Mouse (Mus musculus) lung, embryonic 15.5 days (tissue): ENCODE measurements around the gene Tns3. TPM values are rescaled to one million over a fixed set of nuclear protein-coding genes. Genes with fewer than 3 reads are reported as not detected.

Source experiments
- ATAC-seq: fragments of 200-750 bp; cut with Nextera tagmentation; 2 replicates; pipeline ENCODE4 v1.8.0; 2017; ENCODE audit warnings: moderate number of reproducible peaks, borderline replicate concordance; ENCODE audit not compliant: low FRiP score, low TSS enrichment; ENCODE audit errors: extremely low read depth
- H3K27ac ChIP-seq: fragments of 300-500 bp; sonication (generic); 2 replicates; pipeline ENCODE4 v1.5.1; 2015; ENCODE audit warnings: moderate library complexity, mild to moderate bottlenecking, inconsistent platforms
- H3K27me3 ChIP-seq: fragments of 300-500 bp; sonication (generic); 2 replicates; pipeline ENCODE4 v1.6.1; 2015; ENCODE audit warnings: inconsistent platforms
- H3K36me3 ChIP-seq: fragments of 300-500 bp; sonication (generic); 2 replicates; pipeline ENCODE4 v1.6.1; 2015; ENCODE audit warnings: inconsistent platforms
- H3K4me1 ChIP-seq: fragments of 300-500 bp; sonication (generic); 2 replicates; pipeline ENCODE4 v1.6.1; 2015; ENCODE audit warnings: inconsistent platforms
- H3K4me2 ChIP-seq: fragments of 300-500 bp; sonication (generic); 2 replicates; pipeline ENCODE4 v1.6.1; 2015; ENCODE audit warnings: inconsistent platforms, mild to moderate bottlenecking, moderate library complexity
- H3K4me3 ChIP-seq: fragments of 300-500 bp; sonication (generic); 2 replicates; pipeline ENCODE4 v1.5.1; 2015; ENCODE audit warnings: mild to moderate bottlenecking, inconsistent platforms
- H3K9ac ChIP-seq: fragments of 300-500 bp; sonication (generic); 2 replicates; pipeline ENCODE4 v1.6.1; 2015; ENCODE audit warnings: inconsistent platforms
- H3K9me3 ChIP-seq: fragments of 300-500 bp; sonication (generic); 2 replicates; pipeline ENCODE4 v1.6.1; 2016; ENCODE audit warnings: inconsistent platforms
- WGBS: fragments of 180-500 bp; shearing (Covaris S2); methylation state at CpG from one replicate; pipeline ENCODE4 v1.1.7; 2015; 5-methylcytosine and 5-hydroxymethylcytosine counted together
- polyA plus RNA-seq: library from polyadenylated mRNA; unstranded; fragments of >200 nt; fragmentation: Nextera tagmentation; extraction: Ambion mirVana; gene quantifications from 2 replicates; pipeline ENCODE4 v1.2.1, GENCODE M21; 2015

Tns3 gene
- polyA plus RNA-seq, 1 experiment from 2014 or later: 55.9 TPM

- H3K4me1 ChIP-seq: peaks cover 32% of the 10 kb centered on the region
- no peak for ATAC-seq
- no peaks in the 10 kb centered on the region for H3K27me3 ChIP-seq
- no peak overlapping the region for H3K4me3 ChIP-seq
- WGBS: 78% methylated on average over 5 of the region's 5 CpGs
- H3K36me3 ChIP-seq: no peaks in the 10 kb centered on the region
- H3K27ac ChIP-seq: peak overlapping the region; percentile 26; the same call in 1 of the 2 replicates
- H3K4me2 ChIP-seq: no peak overlapping the region
- H3K9me3 ChIP-seq: no peaks in the 10 kb centered on the region
- H3K9ac ChIP-seq: no peak overlapping the region
Observed at GRCm38 (mm10) chr11:8679221-8679620, 14.9 kb upstream of the Tns3 start.

GRCm38 (mm10) chr11:8678260-8678995, 14.1 kb upstream of the Tns3 start:
- H3K36me3 ChIP-seq: no peaks in the 10 kb centered on the region
- peak overlapping the region; percentile 32 for H3K27ac ChIP-seq
- 72% methylated on average over 12 of the region's 12 CpGs for WGBS
- no peaks in the 10 kb centered on the region for H3K9me3 ChIP-seq
- H3K4me1 ChIP-seq: peaks cover 40% of the 10 kb centered on the region
- H3K4me3 ChIP-seq: no peak overlapping the region
- H3K27me3 ChIP-seq: no peaks in the 10 kb centered on the region
- H3K9ac ChIP-seq: no peak overlapping the region
- no peak overlapping the region for H3K4me2 ChIP-seq
- ATAC-seq: no peak

DNA sequence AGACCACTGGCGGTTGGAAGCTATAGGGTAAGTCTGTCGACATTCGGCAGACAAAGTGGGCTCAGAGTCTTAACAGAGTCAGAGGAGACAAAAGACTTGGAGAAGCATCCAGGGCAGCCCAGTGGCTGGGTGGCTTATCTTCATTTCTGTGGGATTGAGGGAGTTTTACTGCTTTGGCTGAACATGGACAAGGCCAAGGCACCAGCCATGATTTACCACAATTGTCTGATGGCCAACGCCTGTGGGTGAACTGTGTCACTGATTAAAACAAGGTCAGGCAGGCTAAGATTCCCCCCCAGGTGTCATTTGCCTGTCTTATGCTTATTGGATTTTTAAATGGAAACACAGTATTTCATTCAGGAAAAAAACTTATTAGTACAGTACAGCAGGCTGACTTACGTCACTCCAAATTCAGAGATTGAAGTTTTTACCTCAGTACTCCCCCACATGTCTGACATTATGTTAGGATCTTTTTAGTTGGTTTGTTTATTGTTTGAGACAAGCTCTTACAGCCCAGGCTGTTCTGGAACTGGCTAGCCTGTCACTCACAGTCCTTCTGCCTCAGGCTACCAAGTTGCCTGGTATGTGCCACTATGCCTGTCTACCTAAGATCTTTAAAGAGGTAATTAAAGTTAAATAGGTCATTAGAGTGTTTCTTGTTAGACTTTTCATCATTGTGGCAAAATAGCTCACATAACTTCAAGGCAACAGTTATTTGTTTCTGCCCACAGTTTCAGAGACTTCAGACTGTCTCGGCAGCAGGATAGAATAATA, 11.6 kb upstream of the Tns3 start:
- WGBS: 83% methylated on average over 6 of the region's 6 CpGs
- H3K27ac ChIP-seq: peak overlapping the region; percentile 71
- ATAC-seq: no peak
- no peaks in the 10 kb centered on the region for H3K36me3 ChIP-seq
- H3K27me3 ChIP-seq: no peaks in the 10 kb centered on the region
- no peak overlapping the region for H3K9ac ChIP-seq
- no peak overlapping the region for H3K4me2 ChIP-seq
- H3K9me3 ChIP-seq: no peaks in the 10 kb centered on the region
- H3K4me3 ChIP-seq: no peak overlapping the region
- H3K4me1 ChIP-seq: peaks cover 32% of the 10 kb centered on the region

DNA sequence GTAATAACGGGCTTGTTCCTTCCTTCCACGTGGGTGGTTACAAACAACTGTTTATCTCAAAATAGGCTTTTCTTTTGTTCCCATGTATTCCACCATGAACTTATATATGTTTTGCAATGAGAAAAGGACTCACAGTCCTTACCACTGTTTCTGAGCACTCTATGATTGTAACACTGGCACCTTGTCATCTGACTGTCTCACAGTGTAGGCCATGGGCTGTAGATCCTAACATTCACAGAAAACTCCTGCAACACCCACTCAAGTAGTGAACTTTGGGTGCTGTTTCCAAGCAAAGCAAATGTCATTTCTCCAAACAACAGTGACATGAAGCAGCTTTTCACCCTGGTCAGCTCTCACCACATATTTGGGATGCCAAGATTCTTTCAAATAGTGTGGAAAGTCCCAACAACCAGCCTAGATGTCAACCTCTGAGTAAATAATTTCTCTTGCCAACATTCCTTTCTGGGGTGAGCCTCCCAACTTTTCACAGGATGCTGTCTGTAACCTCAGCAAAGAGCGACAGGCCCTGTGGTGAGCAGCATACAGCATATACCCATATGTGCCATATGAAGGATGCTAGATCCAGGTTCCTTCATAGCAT, 10.3 kb upstream of the Tns3 start:
- ATAC-seq: peak; percentile 84
- 41% methylated on average over 3 of the region's 3 CpGs for WGBS
- Histone ChIP-seq H3K4me2 (no peak overlapping the region), H3K27ac (peak overlapping the region; percentile 71), H3K27me3 (no peaks in the 10 kb centered on the region), H3K4me3 (no peak overlapping the region), H3K36me3 (no peaks in the 10 kb centered on the region), H3K9ac (no peak overlapping the region), H3K4me1 (peaks cover 22% of the 10 kb centered on the region), H3K9me3 (no peaks in the 10 kb centered on the region)

GRCm38 (mm10) chr11:8671698-8672097, 7.4 kb upstream of the Tns3 start:
- Histone ChIP-seq H3K9me3 (no peaks in the 10 kb centered on the region), H3K4me1 (peaks cover 22% of the 10 kb centered on the region), H3K9ac (no peak overlapping the region), H3K36me3 (no peaks in the 10 kb centered on the region), H3K4me3 (no peak overlapping the region), H3K4me2 (no peak overlapping the region), H3K27me3 (no peaks in the 10 kb centered on the region), H3K27ac (no peak overlapping the region)
- ATAC-seq: no peak
- WGBS: 78% methylated on average over 4 of the region's 4 CpGs

DNA sequence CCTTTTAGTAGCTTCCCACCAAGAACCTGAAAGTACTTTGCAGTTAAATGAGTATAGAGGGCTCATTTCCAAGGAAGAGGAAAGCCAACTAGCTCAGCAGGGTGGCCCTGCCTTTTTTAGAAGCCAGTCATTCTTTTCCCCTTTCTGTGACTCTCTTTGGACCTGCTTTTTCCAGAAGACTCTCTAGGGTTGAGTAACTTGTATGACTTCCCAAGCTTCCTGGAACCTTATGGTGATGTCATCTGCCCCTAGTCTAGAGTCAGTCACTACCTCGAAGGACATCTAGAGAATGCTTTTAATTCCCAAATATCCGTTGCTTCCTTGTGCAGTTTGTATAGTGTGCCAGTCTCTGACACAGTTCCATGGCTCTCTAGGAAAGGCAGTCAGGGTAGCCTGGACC, 4.8 kb upstream of the Tns3 start:
- Histone ChIP-seq H3K27me3 (no peaks in the 10 kb centered on the region), H3K9ac (no peak overlapping the region), H3K9me3 (no peaks in the 10 kb centered on the region), H3K4me2 (no peak overlapping the region), H3K4me3 (no peak overlapping the region), H3K4me1 (peaks cover 13% of the 10 kb centered on the region), H3K27ac (no peak overlapping the region), H3K36me3 (no peaks in the 10 kb centered on the region)
- 79% methylated on average over 2 of the region's 2 CpGs for WGBS
- no peak for ATAC-seq

DNA sequence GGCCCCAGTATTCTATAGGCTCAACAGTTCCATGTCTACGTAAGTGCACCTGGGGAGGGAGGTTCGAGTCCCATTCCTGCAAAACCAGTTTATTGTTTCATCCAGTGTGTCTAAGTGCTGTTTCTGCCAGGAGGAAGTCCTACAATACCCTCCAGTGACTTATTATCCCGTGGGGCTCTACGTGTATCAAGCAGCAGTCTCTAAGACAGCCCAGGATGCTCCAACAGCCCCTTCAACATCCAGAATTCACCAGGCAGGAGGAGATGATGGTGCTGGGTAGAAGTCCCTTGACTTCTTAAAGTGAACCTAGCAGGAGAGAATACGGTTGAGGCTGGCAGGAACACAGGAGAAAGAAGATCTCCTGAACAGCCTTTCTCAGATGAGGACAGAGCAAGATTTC, 462 bp upstream of the Tns3 start:
- peak overlapping the region; percentile 82 for H3K4me3 ChIP-seq
- ATAC-seq: no peak
- peak overlapping the region; percentile 87 for H3K4me2 ChIP-seq
- no peaks in the 10 kb centered on the region for H3K9me3 ChIP-seq
- 25% methylated on average over 5 of the region's 5 CpGs for WGBS
- no peaks in the 10 kb centered on the region for H3K36me3 ChIP-seq
- peak overlapping the region; percentile 94 for H3K9ac ChIP-seq
- H3K27me3 ChIP-seq: no peaks in the 10 kb centered on the region
- peak overlapping the region; percentile 97 for H3K27ac ChIP-seq
- peaks cover 34% of the 10 kb centered on the region for H3K4me1 ChIP-seq

- ATAC-seq: peak; percentile 76
- Histone ChIP-seq H3K4me2 (peak overlapping the region; percentile 87), H3K36me3 (peaks cover 4% of the 10 kb centered on the region; the same call in 1 of the 2 replicates), H3K4me3 (peak overlapping the region; percentile 82), H3K9ac (peak overlapping the region; percentile 94), H3K4me1 (peaks cover 45% of the 10 kb centered on the region), H3K27me3 (no peaks in the 10 kb centered on the region), H3K27ac (peak overlapping the region; percentile 97), H3K9me3 (no peaks in the 10 kb centered on the region)
- WGBS: under 1% methylated on average over 52 of the region's 52 CpGs
Observed at GRCm38 (mm10) chr11:8663444-8664392, 617 bp downstream of the Tns3 start.

DNA sequence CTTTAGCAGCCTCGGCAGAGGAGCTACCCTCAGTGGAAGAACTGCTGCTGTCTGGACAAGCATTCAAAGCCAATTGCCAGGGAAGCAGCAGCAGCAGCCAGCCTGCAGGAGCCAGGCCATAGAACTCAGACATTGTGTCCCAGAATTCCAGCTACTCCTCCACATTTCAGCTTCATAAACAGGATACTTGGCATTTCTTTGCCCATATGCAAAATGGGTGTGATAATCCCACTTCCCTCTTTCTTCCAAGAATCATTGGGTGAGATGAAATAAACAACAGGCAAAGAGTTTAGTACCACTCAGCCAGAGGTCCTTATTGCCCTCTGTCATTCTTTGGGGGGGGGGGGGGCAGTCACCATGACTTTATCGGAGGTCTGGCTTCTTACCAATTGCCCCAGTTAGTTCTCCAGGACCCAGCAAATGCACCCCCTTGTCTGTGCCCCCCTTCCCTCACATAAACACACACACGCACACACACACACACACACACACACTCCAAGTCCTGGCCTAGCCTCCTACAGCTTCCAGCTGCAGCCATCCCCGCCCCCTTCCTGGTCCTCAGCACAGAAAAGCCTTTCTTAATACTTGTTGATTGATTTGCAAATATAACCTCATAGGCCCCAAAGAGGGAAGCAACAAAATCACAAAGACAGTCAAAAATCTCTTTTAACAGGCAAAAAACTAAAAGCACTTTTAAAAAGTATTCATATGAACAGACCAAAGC, 1.5 kb downstream of the Tns3 start:
- H3K36me3 ChIP-seq: peaks cover 8% of the 10 kb centered on the region; the same call in 1 of the 2 replicates
- H3K4me1 ChIP-seq: peaks cover 49% of the 10 kb centered on the region
- ATAC-seq: peak; percentile 64; the same call in 1 of the 2 replicates
- H3K9me3 ChIP-seq: no peaks in the 10 kb centered on the region
- H3K27me3 ChIP-seq: no peaks in the 10 kb centered on the region
- peak overlapping the region; percentile 94; the same call in 1 of the 2 replicates for H3K9ac ChIP-seq
- H3K4me2 ChIP-seq: peak overlapping the region; percentile 87
- peak overlapping the region; percentile 82 for H3K4me3 ChIP-seq
- peak overlapping the region; percentile 97 for H3K27ac ChIP-seq
- WGBS: 16% methylated on average over 4 of the region's 4 CpGs

- no peak overlapping the region for H3K27ac ChIP-seq
- peak overlapping the region; percentile 35; the same call in 1 of the 2 replicates for H3K4me2 ChIP-seq
- H3K4me1 ChIP-seq: peaks cover 66% of the 10 kb centered on the region
- no peaks in the 10 kb centered on the region for H3K27me3 ChIP-seq
- no peaks in the 10 kb centered on the region for H3K9me3 ChIP-seq
- no peak for ATAC-seq
- H3K4me3 ChIP-seq: no peak overlapping the region
- H3K36me3 ChIP-seq: peaks cover 8% of the 10 kb centered on the region; the same call in 1 of the 2 replicates
- 67% methylated on average over 4 of the region's 4 CpGs for WGBS
- no peak overlapping the region for H3K9ac ChIP-seq
Observed at GRCm38 (mm10) chr11:8660951-8661350, 3.4 kb downstream of the Tns3 start.
